Mouse (Mus musculus) adrenal gland, adult 2 months (tissue): ENCODE measurements around the gene Sh3bgrl2. TPM values are rescaled to one million over a fixed set of nuclear protein-coding genes. Genes with fewer than 3 reads are reported as not detected.

Source experiments
- DNase-seq: peaks from one replicate; pipeline ENCODE4 v3.0.0; 2021
- polyA plus RNA-seq: library from polyadenylated mRNA; depleted of rRNA; stranded (reverse); fragments of >200 nt; gene quantifications from 2 replicates; pipeline ENCODE4 v1.2.3, GENCODE M21; 2012; rRNA removed
- total RNA-seq, 2 experiments: library from RNA; stranded (reverse); gene quantifications; 2 replicates each; pipeline ENCODE4 v1.2.3; 2021

Gene Sh3bgrl2
- total and polyA plus RNA-seq, 3 experiments = 1.5 to 20.2 (median 16.1) TPM

GRCm38 (mm10) chr9:83679626-83680025 is 131.5 kb downstream of the Sh3bgrl2 start:
- DNase-seq = no peak

GRCm38 (mm10) chr9:83681661-83682655 is 133.8 kb downstream of the Sh3bgrl2 start:
- no peak for DNase-seq

- DNase-seq = peak; percentile 30
These were observed 138.5 kb downstream of the Sh3bgrl2 start for GRCm38 (mm10) chr9:83686511-83687100.

- DNase-seq = peak; percentile 6
These were observed 139.8 kb downstream of the Sh3bgrl2 start for GRCm38 (mm10) chr9:83687904-83688303.

Other genes with a start within 250 kb of the Sh3bgrl2 start
- gene Lca5, start 107.2 kb upstream of the Sh3bgrl2 start, total RNA-seq = 1 to 10 TPM; 4.1 to 5.6 TPM
- 0.23 and 0.33 TPM in 2 replicates for gene Lca5, start 107.2 kb upstream of the Sh3bgrl2 start, polyA plus RNA-seq